Mouse (Mus musculus): Measurements from ENCODE around the gene Sowaha. TPM values are rescaled to one million over a fixed set of nuclear protein-coding genes. Genes with fewer than 3 reads are reported as not detected.

The Sowaha gene
- polyA plus RNA-seq, 1 experiment from 2014 or later, result 2.0 TPM

GRCm38 (mm10) chr11:53447996-53448395 is 32.1 kb downstream of the Sowaha start:
- WGBS, result 89% methylated on average over 8 of the region's 8 CpGs
- H3K9ac ChIP-seq, result no peak overlapping the region

GRCm38 (mm10) chr11:53446183-53446582 is 33.9 kb downstream of the Sowaha start:
- peak; percentile 14; the same call in 1 of the 2 replicates for ATAC-seq (ENCODE audit: insufficient read depth, low FRiP score, low read depth)
- H3K9ac ChIP-seq, result no peak overlapping the region
- no peak overlapping the region for H3K4me3 ChIP-seq (replicated peaks)
- H3K9me3 ChIP-seq, result no peaks in the 10 kb centered on the region
- no peak overlapping the region for H3K4me2 ChIP-seq
- no peaks in the 10 kb centered on the region for H3K4me1 ChIP-seq
- H3K27ac ChIP-seq, result no peak overlapping the region
- H3K36me3 ChIP-seq, result no peaks in the 10 kb centered on the region
- 64% methylated on average over 13 of the region's 13 CpGs for WGBS
- no peaks in the 10 kb centered on the region for H3K27me3 ChIP-seq (replicated peaks)

More at GRCm38 (mm10) chr11:53447996-53448395, 32.1 kb downstream of the Sowaha start:
- H3K27me3 ChIP-seq (replicated peaks), result no peaks in the 10 kb centered on the region
- no peaks in the 10 kb centered on the region for H3K9me3 ChIP-seq
- H3K4me2 ChIP-seq, result no peak overlapping the region
- no peaks in the 10 kb centered on the region for H3K36me3 ChIP-seq
- no peaks in the 10 kb centered on the region for H3K4me1 ChIP-seq
- no peak for ATAC-seq (ENCODE audit: insufficient read depth, low FRiP score, low read depth)
- H3K27ac ChIP-seq, result no peak overlapping the region
- no peak overlapping the region for H3K4me3 ChIP-seq (replicated peaks)

- no peaks in the 10 kb centered on the region for H3K9me3 ChIP-seq
- 54% methylated on average over 13 of the region's 13 CpGs for WGBS
- H3K4me2 ChIP-seq, result no peak overlapping the region
- H3K27me3 ChIP-seq (replicated peaks), result no peaks in the 10 kb centered on the region
- H3K4me1 ChIP-seq, result no peaks in the 10 kb centered on the region
- H3K36me3 ChIP-seq, result no peaks in the 10 kb centered on the region
- H3K4me3 ChIP-seq (replicated peaks), result no peak overlapping the region
- H3K27ac ChIP-seq, result no peak overlapping the region
- no peak overlapping the region for H3K9ac ChIP-seq
- ATAC-seq (ENCODE audit: insufficient read depth, low FRiP score, low read depth), result no peak
Observed at GRCm38 (mm10) chr11:53445562-53445961, 34.5 kb downstream of the Sowaha start.

- H3K27ac ChIP-seq, result no peak overlapping the region
- no peak for ATAC-seq (ENCODE audit: insufficient read depth, low FRiP score, low read depth)
- no peaks in the 10 kb centered on the region for H3K36me3 ChIP-seq
- no peak overlapping the region for H3K4me2 ChIP-seq
- no peak overlapping the region for H3K4me3 ChIP-seq (replicated peaks)
- 31% methylated on average over 6 of the region's 6 CpGs for WGBS
- H3K4me1 ChIP-seq, result no peaks in the 10 kb centered on the region
- no peak overlapping the region for H3K9ac ChIP-seq
- H3K27me3 ChIP-seq (replicated peaks), result no peaks in the 10 kb centered on the region
- H3K9me3 ChIP-seq, result no peaks in the 10 kb centered on the region
Observed at GRCm38 (mm10) chr11:53443861-53444260, 36.2 kb downstream of the Sowaha start.

- whole genome bisulfite sequencing, result 21% methylated on average over 12 of the region's 12 CpGs
- Histone ChIP-seq H3K9ac (no peak overlapping the region), H3K4me3 (replicated peaks) (no peak overlapping the region), H3K36me3 (no peaks in the 10 kb centered on the region), H3K27ac (no peak overlapping the region), H3K4me1 (no peaks in the 10 kb centered on the region), H3K27me3 (replicated peaks) (no peaks in the 10 kb centered on the region), H3K4me2 (no peak overlapping the region), H3K9me3 (no peaks in the 10 kb centered on the region)
- ATAC-seq (ENCODE audit: insufficient read depth, low FRiP score, low read depth), result no peak
Observed at GRCm38 (mm10) chr11:53441921-53442320, 38.2 kb downstream of the Sowaha start.

GRCm38 (mm10) chr11:53436338-53436737 is 43.7 kb downstream of the Sowaha start:
- WGBS, result 78% methylated on average over 6 of the region's 6 CpGs
- Histone ChIP-seq H3K27me3 (replicated peaks) (no peaks in the 10 kb centered on the region), H3K4me3 (replicated peaks) (no peak overlapping the region), H3K36me3 (no peaks in the 10 kb centered on the region), H3K9me3 (no peaks in the 10 kb centered on the region), H3K4me2 (no peak overlapping the region), H3K9ac (no peak overlapping the region), H3K27ac (no peak overlapping the region), H3K4me1 (no peaks in the 10 kb centered on the region)
- ATAC-seq (ENCODE audit: insufficient read depth, low FRiP score, low read depth), result no peak

GRCm38 (mm10) chr11:53435504-53435903 is 44.6 kb downstream of the Sowaha start:
- Histone ChIP-seq H3K27me3 (replicated peaks) (no peaks in the 10 kb centered on the region), H3K9me3 (no peaks in the 10 kb centered on the region), H3K4me3 (replicated peaks) (no peak overlapping the region), H3K36me3 (no peaks in the 10 kb centered on the region), H3K4me2 (no peak overlapping the region), H3K27ac (no peak overlapping the region), H3K9ac (no peak overlapping the region), H3K4me1 (no peaks in the 10 kb centered on the region)
- no peak for ATAC-seq (ENCODE audit: insufficient read depth, low FRiP score, low read depth)
- 76% methylated on average over 8 of the region's 8 CpGs for WGBS

GRCm38 (mm10) chr11:53433057-53433456 is 47.0 kb downstream of the Sowaha start:
- H3K4me2 ChIP-seq, result no peak overlapping the region
- H3K9ac ChIP-seq, result no peak overlapping the region
- no peak overlapping the region for H3K4me3 ChIP-seq (replicated peaks)
- peaks cover 8% of the 10 kb centered on the region; the same call in 1 of the 2 replicates for H3K4me1 ChIP-seq
- no peaks in the 10 kb centered on the region for H3K27me3 ChIP-seq (replicated peaks)
- 50% methylated on average over 6 of the region's 6 CpGs for whole genome bisulfite sequencing
- ATAC-seq (ENCODE audit: insufficient read depth, low FRiP score, low read depth), result no peak
- no peak overlapping the region for H3K27ac ChIP-seq
- H3K36me3 ChIP-seq, result peaks cover 7% of the 10 kb centered on the region; the same call in 1 of the 2 replicates
- H3K9me3 ChIP-seq, result no peaks in the 10 kb centered on the region

- no peaks in the 10 kb centered on the region for H3K9me3 ChIP-seq
- ATAC-seq (ENCODE audit: insufficient read depth, low FRiP score, low read depth), result peak; percentile 31
- H3K27ac ChIP-seq, result peak overlapping the region; percentile 67
- 11% methylated on average over 9 of the region's 9 CpGs for WGBS
- no peaks in the 10 kb centered on the region for H3K27me3 ChIP-seq (replicated peaks)
- H3K9ac ChIP-seq, result no peak overlapping the region
- H3K36me3 ChIP-seq, result peaks cover 7% of the 10 kb centered on the region; the same call in 1 of the 2 replicates
- H3K4me1 ChIP-seq, result peaks cover 8% of the 10 kb centered on the region; the same call in 1 of the 2 replicates
- peak overlapping the region; percentile 80 for H3K4me3 ChIP-seq (replicated peaks)
- peak overlapping the region; percentile 70 for H3K4me2 ChIP-seq
Observed at GRCm38 (mm10) chr11:53431347-53432056, 48.6 kb downstream of the Sowaha start.

GRCm38 (mm10) chr11:53430670-53431346 is 49.3 kb downstream of the Sowaha start, which contains the start of the genes Uqcrq and Gdf9:
Gene Uqcrq (minus strand): TSS chr11:53430831.
Gene Gdf9 (plus strand): TSS chr11:53431023.
- ATAC-seq (ENCODE audit: insufficient read depth, low FRiP score, low read depth), result peak; percentile 93
- peaks cover 8% of the 10 kb centered on the region; the same call in 1 of the 2 replicates for H3K4me1 ChIP-seq
- no peaks in the 10 kb centered on the region for H3K27me3 ChIP-seq (replicated peaks)
- no peaks in the 10 kb centered on the region for H3K9me3 ChIP-seq
- peak within 1 kb of the TSS; percentile 72 for H3K9ac ChIP-seq
- H3K4me3 ChIP-seq (replicated peaks), result peak within 1 kb of the TSS; percentile 80
- peak within 1 kb of the TSS; percentile 70 for H3K4me2 ChIP-seq
- H3K36me3 ChIP-seq, result peaks cover 7% of the 10 kb centered on the region; the same call in 1 of the 2 replicates
- H3K27ac ChIP-seq, result peak within 1 kb of the TSS; percentile 67
- 0% methylated on average over 44 of the region's 44 CpGs for WGBS

- H3K36me3 ChIP-seq, result peaks cover 7% of the 10 kb centered on the region; the same call in 1 of the 2 replicates
- no peaks in the 10 kb centered on the region for H3K27me3 ChIP-seq (replicated peaks)
- no peaks in the 10 kb centered on the region for H3K9me3 ChIP-seq
- peak overlapping the region; percentile 67 for H3K27ac ChIP-seq
- H3K4me3 ChIP-seq (replicated peaks), result peak overlapping the region; percentile 80
- peak; percentile 8; the same call in 1 of the 2 replicates for ATAC-seq (ENCODE audit: insufficient read depth, low FRiP score, low read depth)
- H3K4me1 ChIP-seq, result peaks cover 8% of the 10 kb centered on the region; the same call in 1 of the 2 replicates
- peak overlapping the region; percentile 72 for H3K9ac ChIP-seq
- H3K4me2 ChIP-seq, result peak overlapping the region; percentile 70
- WGBS, result under 1% methylated on average over 34 of the region's 34 CpGs
Observed at GRCm38 (mm10) chr11:53430300-53430669, 49.8 kb downstream of the Sowaha start.

GRCm38 (mm10) chr11:53429182-53429581 is 50.9 kb downstream of the Sowaha start:
- H3K9ac ChIP-seq, result no peak overlapping the region
- H3K36me3 ChIP-seq, result peaks cover 7% of the 10 kb centered on the region; the same call in 1 of the 2 replicates
- H3K27ac ChIP-seq, result no peak overlapping the region
- H3K4me3 ChIP-seq (replicated peaks), result peak overlapping the region; percentile 80; the same call in 1 of the 2 replicates
- no peaks in the 10 kb centered on the region for H3K27me3 ChIP-seq (replicated peaks)
- peak overlapping the region; percentile 70 for H3K4me2 ChIP-seq
- no peak for ATAC-seq (ENCODE audit: insufficient read depth, low FRiP score, low read depth)
- no peaks in the 10 kb centered on the region for H3K9me3 ChIP-seq
- peaks cover 8% of the 10 kb centered on the region; the same call in 1 of the 2 replicates for H3K4me1 ChIP-seq

All from stomach, embryonic 15.5 days (tissue).